Mouse (Mus musculus) kidney, embryonic 15.5 days (tissue): ENCODE measurements around the gene Car14. TPM values are rescaled to one million over a fixed set of nuclear protein-coding genes. Genes with fewer than 3 reads are reported as not detected.

Experiments used
- ATAC-seq: fragments of 200-750 bp; cut with Nextera tagmentation; replicated peaks from 2 replicates; pipeline ENCODE4 v1.8.0; 2017; ENCODE audit warnings: moderate TSS enrichment; ENCODE audit not compliant: low FRiP score
- H3K27ac ChIP-seq: fragments of 300-500 bp; sonication (generic); 2 replicates; pipeline ENCODE4 v1.5.1; 2015; ENCODE audit warnings: mild to moderate bottlenecking, inconsistent platforms
- H3K27me3 ChIP-seq: fragments of 300-500 bp; sonication (generic); 2 replicates; pipeline ENCODE4 v1.6.1; 2015; ENCODE audit warnings: inconsistent platforms
- H3K36me3 ChIP-seq: fragments of 300-500 bp; sonication (generic); 2 replicates; pipeline ENCODE4 v1.6.1; 2015; ENCODE audit warnings: inconsistent platforms
- H3K4me1 ChIP-seq: fragments of 300-500 bp; sonication (generic); 2 replicates; pipeline ENCODE4 v1.6.1; 2015; ENCODE audit warnings: inconsistent platforms
- H3K4me2 ChIP-seq: fragments of 300-500 bp; sonication (generic); 2 replicates; pipeline ENCODE4 v1.6.1; 2015; ENCODE audit warnings: moderate library complexity, mild to moderate bottlenecking, inconsistent platforms
- H3K4me3 ChIP-seq: fragments of 300-500 bp; sonication (generic); replicated peaks from 2 replicates; pipeline ENCODE4 v1.5.1; 2015; ENCODE audit warnings: mild to moderate bottlenecking, inconsistent platforms
- H3K9ac ChIP-seq: fragments of 300-500 bp; sonication (generic); 2 replicates; pipeline ENCODE4 v1.6.1; 2015; ENCODE audit warnings: mild to moderate bottlenecking, inconsistent platforms
- H3K9me3 ChIP-seq: fragments of 300-500 bp; sonication (generic); replicated peaks from 2 replicates; pipeline ENCODE4 v1.6.1; 2016; ENCODE audit warnings: inconsistent platforms
- WGBS: fragments of 180-500 bp; shearing (Covaris S2); methylation state at CpG from one replicate; pipeline ENCODE4 v1.1.7; 2015; ENCODE audit warnings: mixed read lengths; 5-methylcytosine and 5-hydroxymethylcytosine counted together
- polyA plus RNA-seq: library from polyadenylated mRNA; unstranded; fragments of >200 nt; fragmentation: Nextera tagmentation; extraction: Ambion mirVana; gene quantifications from 2 replicates; pipeline ENCODE4 v1.2.1, GENCODE M21; 2015

The Car14 gene
- polyA plus RNA-seq, 1 experiment from 2014 or later: 22.5 TPM

DNA sequence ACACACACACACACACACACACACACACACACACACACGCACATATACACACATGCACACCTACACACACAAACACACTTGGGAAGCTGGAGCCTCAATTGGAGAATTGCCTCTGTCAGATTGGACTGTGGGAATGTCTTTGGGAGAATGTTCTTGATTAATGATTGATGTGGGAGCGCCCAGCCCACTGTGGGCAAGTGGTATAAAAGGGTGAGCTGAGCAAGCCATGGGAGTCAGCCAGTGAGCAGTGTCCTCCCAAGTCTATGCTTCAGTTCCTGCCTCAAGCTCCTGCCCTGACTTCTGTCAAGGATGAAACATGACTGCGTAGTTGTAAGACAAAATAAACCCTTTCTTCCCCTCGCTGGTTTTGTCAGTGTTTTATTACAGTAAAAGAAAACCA lies 16.9 kb downstream of the Car14 start:
- H3K27ac ChIP-seq: no peak overlapping the region
- H3K4me3 ChIP-seq: no peak overlapping the region
- H3K9me3 ChIP-seq: no peaks in the 10 kb centered on the region
- no peak overlapping the region for H3K4me2 ChIP-seq
- H3K36me3 ChIP-seq: peaks cover 14% of the 10 kb centered on the region; the same call in 1 of the 2 replicates
- H3K9ac ChIP-seq: no peak overlapping the region
- no peaks in the 10 kb centered on the region for H3K27me3 ChIP-seq
- ATAC-seq: no peak; the same call in 1 of the 2 replicates
- WGBS: 53% methylated on average over 4 of the region's 4 CpGs
- H3K4me1 ChIP-seq: peaks cover 44% of the 10 kb centered on the region

DNA sequence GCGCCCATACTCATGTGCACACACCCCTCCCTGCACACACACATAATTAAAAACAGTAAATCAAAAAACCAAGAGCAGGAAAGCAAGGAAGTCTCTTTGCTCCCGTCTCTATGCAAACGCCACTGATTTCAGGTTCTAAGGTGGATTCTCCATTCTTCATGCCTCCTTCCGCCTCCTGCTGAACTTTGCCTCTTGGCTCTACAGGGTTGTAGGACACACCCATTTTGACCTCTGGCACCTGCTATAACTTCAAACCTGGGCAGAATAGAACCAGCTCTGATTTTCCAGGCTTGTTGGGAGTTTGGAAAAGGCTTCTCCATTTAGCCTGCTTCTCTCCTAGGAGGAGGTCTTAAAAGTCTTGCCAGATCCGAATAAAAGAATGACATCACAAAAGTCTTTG lies 20.1 kb downstream of the Car14 start:
- 0 out of 2 replicates have a peak, but pooled peaks cover 4% of the 10 kb centered on the region for H3K27me3 ChIP-seq
- H3K9me3 ChIP-seq: no peaks in the 10 kb centered on the region
- peaks cover 33% of the 10 kb centered on the region for H3K4me1 ChIP-seq
- H3K27ac ChIP-seq: no peak overlapping the region
- H3K9ac ChIP-seq: no peak overlapping the region
- no peak overlapping the region for H3K4me3 ChIP-seq
- no peak overlapping the region for H3K4me2 ChIP-seq
- H3K36me3 ChIP-seq: peaks cover 14% of the 10 kb centered on the region; the same call in 1 of the 2 replicates
- WGBS: 71% methylated on average over 5 of the region's 5 CpGs
- no peak for ATAC-seq

DNA sequence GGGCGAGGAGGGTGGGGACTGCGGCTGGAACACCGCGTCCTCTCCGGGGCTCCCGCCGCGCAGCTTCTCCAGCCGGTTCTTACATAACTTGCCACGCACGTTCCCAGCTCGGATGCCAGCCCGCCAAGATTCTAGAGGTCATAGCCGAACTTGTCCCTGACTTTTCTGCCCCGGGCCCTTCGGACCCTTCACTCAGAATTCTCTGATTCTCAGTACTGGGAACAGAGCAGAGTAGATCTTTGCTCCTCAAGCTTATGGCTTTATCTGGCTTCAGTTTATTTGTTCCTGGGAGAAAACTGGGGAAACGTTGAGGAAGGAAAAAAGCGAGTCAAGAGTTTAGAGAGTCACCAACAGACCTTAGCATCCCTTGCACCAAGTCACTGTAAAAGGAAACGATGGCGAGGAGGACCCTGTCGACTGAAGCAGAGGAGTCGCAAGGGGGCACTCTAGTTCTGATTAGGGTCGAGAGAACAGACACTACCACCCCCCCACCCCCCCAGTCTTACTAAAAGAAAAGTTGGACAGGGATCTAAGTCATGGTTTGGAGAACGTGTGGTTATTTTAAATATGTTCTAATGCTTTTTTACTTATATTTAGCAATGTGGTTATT lies 21.6 kb downstream of the Car14 start:
- ATAC-seq: no peak
- H3K4me2 ChIP-seq: peak overlapping the region; percentile 94
- 0 out of 2 replicates have a peak overlapping the region, but pooled peaks have one; percentile 19 for H3K27ac ChIP-seq
- H3K36me3 ChIP-seq: peaks cover 14% of the 10 kb centered on the region; the same call in 1 of the 2 replicates
- H3K4me3 ChIP-seq: peak overlapping the region; percentile 63
- 0 out of 2 replicates have a peak, but pooled peaks cover 4% of the 10 kb centered on the region for H3K27me3 ChIP-seq
- WGBS: 2% methylated on average over 24 of the region's 24 CpGs
- no peaks in the 10 kb centered on the region for H3K9me3 ChIP-seq
- peak overlapping the region; percentile 37 for H3K9ac ChIP-seq
- peaks cover 31% of the 10 kb centered on the region for H3K4me1 ChIP-seq

DNA sequence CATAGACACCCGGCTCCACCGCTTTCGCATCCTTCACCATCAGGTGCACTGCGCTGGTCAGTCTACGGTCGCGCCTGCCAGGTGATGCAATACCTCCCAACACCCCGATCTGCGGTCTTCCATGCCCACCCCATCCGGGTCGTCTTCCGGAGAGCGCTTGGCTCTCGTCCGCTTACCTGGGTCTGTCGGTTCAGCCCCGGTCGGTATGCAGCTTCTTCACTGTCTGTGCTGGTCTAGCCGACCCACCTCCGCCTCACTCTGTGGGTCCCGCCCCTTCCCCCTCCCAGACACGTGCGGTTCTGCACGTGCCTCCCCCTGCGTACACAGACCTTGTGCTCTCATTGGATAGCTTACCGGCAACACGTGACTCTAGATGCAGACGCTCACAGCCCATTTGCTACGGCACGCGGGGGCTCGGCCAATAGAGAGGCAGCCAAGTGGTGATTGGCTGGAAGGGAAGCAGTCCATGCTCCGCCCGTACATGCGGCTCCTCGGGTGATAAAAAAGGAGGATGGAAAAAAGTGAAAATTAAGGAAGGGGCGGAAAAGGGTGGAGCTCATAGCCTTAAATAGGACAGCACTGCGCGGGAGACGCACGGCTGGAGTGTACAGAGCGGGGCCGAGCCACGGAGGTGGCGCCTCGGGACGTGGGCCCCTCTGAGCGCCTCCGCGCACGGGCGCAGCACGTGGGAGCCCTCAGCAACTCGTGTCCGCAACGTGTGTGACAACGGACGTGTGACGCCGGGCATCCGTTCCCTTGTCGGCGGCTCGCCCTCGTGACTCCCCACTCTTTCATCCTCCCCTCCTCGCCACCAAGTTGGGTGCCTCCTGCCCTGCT lies 22.3 kb downstream of the Car14 start, which contains the start of gene Ciart:
Gene Ciart (minus strand): TSS at position 273 of the 837 bp plus-strand sequence.
- peak; percentile 99 for ATAC-seq
- peak within 1 kb of the TSS; percentile 94 for H3K4me2 ChIP-seq
- peaks cover 24% of the 10 kb centered on the region for H3K4me1 ChIP-seq
- H3K27me3 ChIP-seq: 0 out of 2 replicates have a peak, but pooled peaks cover 4% of the 10 kb centered on the region
- no peaks in the 10 kb centered on the region for H3K9me3 ChIP-seq
- WGBS: under 1% methylated on average over 66 of the region's 66 CpGs
- 0 out of 2 replicates have a peak within 1 kb of the TSS, but pooled peaks have one; percentile 19 for H3K27ac ChIP-seq
- H3K36me3 ChIP-seq: peaks cover 13% of the 10 kb centered on the region; the same call in 1 of the 2 replicates
- peak within 1 kb of the TSS; percentile 37 for H3K9ac ChIP-seq
- H3K4me3 ChIP-seq: peak within 1 kb of the TSS; percentile 63

DNA sequence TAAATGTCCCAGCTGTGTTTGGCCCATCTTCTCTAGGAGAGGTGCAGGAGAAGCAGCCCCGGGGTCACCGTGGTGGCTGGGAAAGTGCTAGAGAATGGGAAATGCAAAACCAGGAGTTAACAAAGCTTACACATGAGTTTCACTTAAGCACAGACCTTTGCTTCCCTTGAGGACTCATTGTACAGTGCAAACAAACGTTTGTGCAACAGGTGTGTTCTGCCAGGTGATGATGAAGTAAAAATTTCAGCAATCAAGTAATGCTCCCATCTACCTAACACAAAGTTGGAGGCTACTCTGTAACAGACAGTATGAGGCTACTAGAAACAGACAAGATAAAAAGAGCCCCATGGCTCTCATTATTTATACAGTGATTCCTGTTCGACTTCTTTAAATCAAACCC lies 25.4 kb downstream of the Car14 start:
- peaks cover 19% of the 10 kb centered on the region for H3K4me1 ChIP-seq
- no peak overlapping the region for H3K4me3 ChIP-seq
- H3K9me3 ChIP-seq: no peaks in the 10 kb centered on the region
- H3K27ac ChIP-seq: no peak overlapping the region
- 92% methylated on average over 4 of the region's 4 CpGs for WGBS
- no peak overlapping the region for H3K9ac ChIP-seq
- 0 out of 2 replicates have a peak, but pooled peaks cover 4% of the 10 kb centered on the region for H3K27me3 ChIP-seq
- no peak overlapping the region for H3K4me2 ChIP-seq
- ATAC-seq: no peak
- H3K36me3 ChIP-seq: no peaks in the 10 kb centered on the region

DNA sequence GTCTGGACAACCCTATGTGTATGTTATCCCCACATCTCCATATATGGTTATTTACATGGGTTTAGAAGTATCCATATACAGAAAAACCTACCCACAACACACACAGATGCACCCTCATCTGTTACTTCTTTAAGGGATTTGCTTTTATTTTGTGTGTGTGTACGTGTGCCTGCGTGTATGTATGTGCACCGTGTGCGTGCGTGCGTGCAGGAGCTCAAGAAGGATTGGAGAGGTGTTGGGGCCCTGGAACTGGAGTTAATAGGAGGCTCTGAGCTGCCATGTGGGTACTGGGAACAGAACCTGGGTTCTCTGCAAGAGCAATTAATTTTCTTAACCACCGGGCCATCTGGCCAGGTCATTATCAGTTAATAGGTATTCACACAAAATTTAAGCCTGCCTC lies 32.4 kb downstream of the Car14 start:
- no peaks in the 10 kb centered on the region for H3K9me3 ChIP-seq
- no peak for ATAC-seq
- peak overlapping the region; percentile 69 for H3K4me2 ChIP-seq
- peak overlapping the region; percentile 74 for H3K4me3 ChIP-seq
- 72% methylated on average over 7 of the region's 7 CpGs for WGBS
- H3K9ac ChIP-seq: peak overlapping the region; percentile 82
- H3K4me1 ChIP-seq: peaks cover 17% of the 10 kb centered on the region
- H3K36me3 ChIP-seq: peaks cover 31% of the 10 kb centered on the region
- no peak overlapping the region; the same call in 1 of the 2 replicates for H3K27ac ChIP-seq
- H3K27me3 ChIP-seq: no peaks in the 10 kb centered on the region

DNA sequence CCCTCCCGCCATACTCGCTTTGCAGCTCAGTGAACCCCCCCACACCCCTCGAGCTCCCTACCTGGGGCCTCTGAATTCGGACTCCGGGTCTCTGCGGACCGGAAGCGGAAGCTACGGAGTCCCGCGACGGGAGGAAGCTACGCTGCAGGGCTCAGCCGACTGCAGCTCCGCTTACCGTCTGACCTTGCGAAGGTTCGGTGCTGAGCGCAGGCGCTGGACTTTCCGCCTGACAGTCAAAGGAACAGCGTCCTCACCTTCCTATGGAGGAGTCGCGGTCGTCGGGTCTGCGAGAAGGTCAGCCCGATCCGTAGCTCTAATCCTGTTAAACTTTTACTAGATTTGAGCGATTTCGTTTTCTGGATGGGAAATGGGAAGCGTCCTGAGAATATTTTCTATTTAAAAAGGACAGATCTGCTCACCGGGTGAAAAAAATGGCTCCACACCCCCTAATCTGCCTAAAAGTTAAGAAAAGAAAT lies 33.1 kb downstream of the Car14 start, which contains the start of gene Mrps21:
Gene Mrps21 (minus strand): TSS at position 128 of the 476 bp plus-strand sequence.
- Histone ChIP-seq H3K9ac (peak within 1 kb of the TSS; percentile 82), H3K36me3 (peaks cover 37% of the 10 kb centered on the region), H3K4me2 (peak within 1 kb of the TSS; percentile 69), H3K4me1 (peaks cover 17% of the 10 kb centered on the region), H3K27ac (peak within 1 kb of the TSS; percentile 89), H3K27me3 (no peaks in the 10 kb centered on the region), H3K9me3 (no peaks in the 10 kb centered on the region), H3K4me3 (peak within 1 kb of the TSS; percentile 74)
- ATAC-seq: peak; percentile 94
- WGBS: 0% methylated on average over 33 of the region's 33 CpGs

DNA sequence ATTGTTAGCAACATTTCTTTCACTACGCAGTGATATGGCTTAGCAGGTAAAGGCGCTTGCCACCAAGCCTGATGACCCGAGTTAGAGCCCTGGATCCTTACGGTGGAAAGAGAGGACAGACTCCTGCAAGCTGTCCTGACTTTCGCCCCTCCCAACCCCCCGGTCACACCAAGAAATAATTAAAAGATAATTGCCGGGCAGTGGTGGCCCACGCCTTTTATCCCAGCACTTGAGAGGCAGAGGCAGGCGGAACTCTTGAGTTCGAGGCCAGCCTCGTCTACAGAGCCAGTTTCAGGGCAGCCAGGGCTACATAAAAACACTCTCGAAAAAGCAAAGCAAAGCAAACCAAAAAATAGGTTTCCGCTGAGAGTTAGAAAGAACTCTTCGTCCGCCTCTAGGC lies 33.5 kb downstream of the Car14 start:
- ATAC-seq: peak; percentile 37
- peaks cover 17% of the 10 kb centered on the region for H3K4me1 ChIP-seq
- H3K36me3 ChIP-seq: peaks cover 41% of the 10 kb centered on the region
- H3K4me3 ChIP-seq: peak overlapping the region; percentile 74
- 6% methylated on average over 15 of the region's 15 CpGs for WGBS
- H3K9ac ChIP-seq: peak overlapping the region; percentile 82
- no peaks in the 10 kb centered on the region for H3K27me3 ChIP-seq
- H3K27ac ChIP-seq: peak overlapping the region; percentile 89
- H3K9me3 ChIP-seq: no peaks in the 10 kb centered on the region
- peak overlapping the region; percentile 69 for H3K4me2 ChIP-seq

DNA sequence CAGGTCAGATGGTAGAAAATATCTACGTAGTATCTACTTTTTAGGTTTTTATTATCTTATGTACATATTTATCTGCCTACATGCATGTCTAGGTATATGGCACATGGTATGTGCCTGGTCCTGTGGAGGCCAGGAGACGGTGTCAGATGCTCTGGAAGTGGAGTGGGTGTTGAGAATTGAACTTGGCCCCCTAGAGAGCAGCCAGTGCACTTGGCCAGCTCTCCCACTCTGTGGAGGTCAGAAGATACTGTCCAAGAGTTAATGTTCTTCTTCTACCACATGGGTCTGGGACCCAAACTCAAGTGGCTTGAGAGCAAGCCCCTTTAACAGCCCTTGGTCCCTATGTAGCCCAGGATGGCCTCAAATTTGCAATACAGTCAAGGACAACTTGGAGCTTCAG lies 37.1 kb downstream of the Car14 start:
- Histone ChIP-seq H3K4me1 (peaks cover 17% of the 10 kb centered on the region), H3K4me3 (no peak overlapping the region), H3K9me3 (no peaks in the 10 kb centered on the region), H3K36me3 (peaks cover 67% of the 10 kb centered on the region), H3K27me3 (no peaks in the 10 kb centered on the region), H3K4me2 (no peak overlapping the region), H3K9ac (no peak overlapping the region), H3K27ac (no peak overlapping the region)
- no peak for ATAC-seq
- 91% methylated on average over 2 of the region's 2 CpGs for WGBS

DNA sequence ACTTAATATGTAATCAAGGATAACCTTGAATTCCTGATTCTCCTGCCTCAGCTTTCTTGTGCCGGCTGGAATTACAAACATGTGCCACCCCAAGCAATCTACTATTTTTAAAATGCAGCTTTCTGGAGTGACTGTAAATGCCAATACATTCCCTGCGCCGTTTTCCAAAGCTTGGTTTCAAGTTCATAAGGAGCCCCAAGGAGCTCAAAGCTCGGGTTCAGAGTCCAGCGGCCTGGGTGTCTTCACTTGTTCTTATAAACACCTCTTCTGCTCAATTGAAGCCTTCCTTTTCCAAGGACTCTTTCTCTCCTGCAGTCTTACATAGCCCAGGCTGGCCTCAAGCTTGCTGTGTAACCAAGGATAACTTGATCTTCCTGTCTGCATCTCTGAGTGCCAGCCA lies 38.4 kb downstream of the Car14 start:
- peaks cover 11% of the 10 kb centered on the region; the same call in 1 of the 2 replicates for H3K4me1 ChIP-seq
- peaks cover 75% of the 10 kb centered on the region for H3K36me3 ChIP-seq
- WGBS: 92% methylated on average over 5 of the region's 5 CpGs
- ATAC-seq: no peak
- H3K9me3 ChIP-seq: no peaks in the 10 kb centered on the region
- H3K4me3 ChIP-seq: no peak overlapping the region
- no peak overlapping the region for H3K9ac ChIP-seq
- H3K4me2 ChIP-seq: no peak overlapping the region
- no peaks in the 10 kb centered on the region for H3K27me3 ChIP-seq
- H3K27ac ChIP-seq: no peak overlapping the region

DNA sequence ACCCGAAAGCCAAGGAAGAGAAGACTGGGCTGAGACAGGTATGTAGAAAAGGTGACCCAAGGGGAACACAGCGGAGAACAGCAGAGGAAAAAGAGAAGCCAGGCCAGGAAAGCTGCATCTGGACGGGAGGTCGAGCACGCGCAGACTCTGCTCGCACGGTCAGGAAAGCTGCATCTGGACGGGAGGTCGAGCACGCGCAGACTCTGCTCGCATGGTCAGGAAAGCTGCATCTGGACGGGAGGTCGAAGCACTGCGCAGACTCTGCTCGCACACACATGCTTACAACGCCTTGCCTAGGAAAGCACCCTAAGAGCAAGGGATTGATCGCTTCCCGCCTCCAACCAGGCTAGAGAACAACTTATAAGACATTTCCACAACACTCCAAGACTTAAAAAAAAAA lies 38.9 kb downstream of the Car14 start:
- Histone ChIP-seq H3K9ac (no peak overlapping the region), H3K27ac (no peak overlapping the region), H3K4me2 (no peak overlapping the region), H3K4me1 (peaks cover 8% of the 10 kb centered on the region; the same call in 1 of the 2 replicates), H3K4me3 (no peak overlapping the region), H3K36me3 (peaks cover 75% of the 10 kb centered on the region), H3K9me3 (no peaks in the 10 kb centered on the region), H3K27me3 (no peaks in the 10 kb centered on the region)
- no peak for ATAC-seq
- WGBS: 92% methylated on average over 20 of the region's 20 CpGs

DNA sequence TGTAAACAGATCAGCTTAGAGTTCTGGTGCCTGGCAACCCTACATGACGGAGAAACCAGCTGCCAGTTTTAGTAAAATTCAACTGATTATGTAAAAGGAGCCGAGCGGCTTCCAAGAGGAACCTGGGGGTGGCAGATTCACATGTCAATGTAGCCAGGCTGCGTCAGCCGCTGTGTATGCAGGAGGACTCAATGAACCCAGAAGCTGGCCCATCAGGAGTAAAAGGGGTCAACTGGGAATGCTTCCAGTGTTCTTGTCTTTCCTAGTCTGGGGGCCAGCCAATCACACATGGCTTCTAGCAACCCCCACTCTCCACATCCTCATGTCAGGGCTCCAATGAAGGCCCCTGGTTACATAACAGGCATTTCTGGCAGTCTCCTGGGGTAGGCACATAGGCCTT lies 39.4 kb downstream of the Car14 start:
- H3K9me3 ChIP-seq: no peaks in the 10 kb centered on the region
- H3K9ac ChIP-seq: no peak overlapping the region
- peaks cover 73% of the 10 kb centered on the region for H3K36me3 ChIP-seq
- 73% methylated on average over 5 of the region's 5 CpGs for WGBS
- no peaks in the 10 kb centered on the region for H3K27me3 ChIP-seq
- no peak overlapping the region for H3K27ac ChIP-seq
- no peak for ATAC-seq
- 0 out of 2 replicates have a peak, but pooled peaks cover 3% of the 10 kb centered on the region for H3K4me1 ChIP-seq
- no peak overlapping the region for H3K4me2 ChIP-seq
- no peak overlapping the region for H3K4me3 ChIP-seq
